Mouse (Mus musculus): ENCODE measurements around the gene Defb20. TPM values are rescaled to one million over a fixed set of nuclear protein-coding genes. Genes with fewer than 3 reads are reported as not detected.
"Not testable (repeated sequence)": the region's sequence is repeated elsewhere in the genome, so short reads cannot be mapped to it uniquely, and the experiment has no call there.

Defb20 gene
- polyA plus RNA-seq (2015; fragmentation: Nextera tagmentation; extraction: Ambion mirVana) = not detected in 2 replicates

- H3K27me3 ChIP-seq (ENCODE audit: control insufficient read depth, insufficient read depth, low read length) = no peaks in the 10 kb centered on the region
- H3K9me3 ChIP-seq (replicated peaks; ENCODE audit: control insufficient read depth, low read length) = no peaks in the 10 kb centered on the region; the same call in 1 of the 2 replicates
- no peak for ATAC-seq (replicated peaks; ENCODE audit: extremely low read depth, insufficient read depth, low FRiP score)
- no peaks in the 10 kb centered on the region for H3K36me3 ChIP-seq (ENCODE audit: control insufficient read depth, insufficient read depth)
- 48% methylated on average over 2 of the region's 2 CpGs for WGBS
- H3K4me2 ChIP-seq (ENCODE audit: low read depth, low read length) = no peak within 1 kb of the TSS
- H3K27ac ChIP-seq (ENCODE audit: low read length) = no peak within 1 kb of the TSS
- H3K4me3 ChIP-seq (ENCODE audit: low read length) = no peak within 1 kb of the TSS
- no peak within 1 kb of the TSS for H3K9ac ChIP-seq (ENCODE audit: low read length)
- no peaks in the 10 kb centered on the region for H3K4me1 ChIP-seq (ENCODE audit: control insufficient read depth, insufficient read depth, low read length)
These were observed at the start of gene Defb20 for GRCm38 (mm10) chr2:152476763-152477162. Gene Defb20, plus strand, starts transcription at chr2:152477063.

- Histone ChIP-seq H3K4me2 (ENCODE audit: low read depth, low read length) (peak overlapping the region; percentile 52), H3K9me3 (replicated peaks; ENCODE audit: control insufficient read depth, low read length) (peaks cover 3% of the 10 kb centered on the region; the same call in 1 of the 2 replicates), H3K27me3 (ENCODE audit: control insufficient read depth, insufficient read depth, low read length) (no peaks in the 10 kb centered on the region), H3K36me3 (ENCODE audit: control insufficient read depth, insufficient read depth) (no peaks in the 10 kb centered on the region), H3K4me3 (ENCODE audit: low read length) (peak overlapping the region; percentile 14; the same call in 1 of the 2 replicates), H3K9ac (ENCODE audit: low read length) (peak overlapping the region; percentile 38), H3K4me1 (ENCODE audit: control insufficient read depth, insufficient read depth, low read length) (peaks cover 6% of the 10 kb centered on the region; the same call in 1 of the 2 replicates), H3K27ac (ENCODE audit: low read length) (no peak overlapping the region)
- ATAC-seq (replicated peaks; ENCODE audit: extremely low read depth, insufficient read depth, low FRiP score) = no peak
- 17% methylated on average over 12 of the region's 12 CpGs for WGBS
These were observed 49.4 kb upstream of the Defb20 start for GRCm38 (mm10) chr2:152427493-152427892.

GRCm38 (mm10) chr2:152428481-152428880 is 48.4 kb upstream of the Defb20 start:
- not testable (repeated sequence) for H3K27me3 ChIP-seq (ENCODE audit: control insufficient read depth, insufficient read depth, low read length); H3K9me3 ChIP-seq (replicated peaks; ENCODE audit: control insufficient read depth, low read length); H3K36me3 ChIP-seq (ENCODE audit: control insufficient read depth, insufficient read depth); ATAC-seq (replicated peaks; ENCODE audit: extremely low read depth, insufficient read depth, low FRiP score); H3K4me2 ChIP-seq (ENCODE audit: low read depth, low read length); H3K9ac ChIP-seq (ENCODE audit: low read length); H3K27ac ChIP-seq (ENCODE audit: low read length); H3K4me1 ChIP-seq (ENCODE audit: control insufficient read depth, insufficient read depth, low read length); H3K4me3 ChIP-seq (ENCODE audit: low read length)
- 90% methylated on average over 2 of the region's 2 CpGs for WGBS

GRCm38 (mm10) chr2:152436405-152436901 is 40.4 kb upstream of the Defb20 start:
- 37% methylated on average over 7 of the region's 7 CpGs for WGBS
- no peaks in the 10 kb centered on the region for H3K36me3 ChIP-seq (ENCODE audit: control insufficient read depth, insufficient read depth)
- H3K4me1 ChIP-seq (ENCODE audit: control insufficient read depth, insufficient read depth, low read length) = peaks cover 18% of the 10 kb centered on the region
- no peaks in the 10 kb centered on the region for H3K9me3 ChIP-seq (replicated peaks; ENCODE audit: control insufficient read depth, low read length)
- H3K4me2 ChIP-seq (ENCODE audit: low read depth, low read length) = peak overlapping the region; percentile 77
- H3K27me3 ChIP-seq (ENCODE audit: control insufficient read depth, insufficient read depth, low read length) = no peaks in the 10 kb centered on the region
- ATAC-seq (replicated peaks; ENCODE audit: extremely low read depth, insufficient read depth, low FRiP score) = peak; percentile 88
- H3K9ac ChIP-seq (ENCODE audit: low read length) = peak overlapping the region; percentile 78
- no peak overlapping the region for H3K4me3 ChIP-seq (ENCODE audit: low read length)
- H3K27ac ChIP-seq (ENCODE audit: low read length) = peak overlapping the region; percentile 97

- H3K9me3 ChIP-seq (replicated peaks; ENCODE audit: control insufficient read depth, low read length) = no peaks in the 10 kb centered on the region
- peaks cover 18% of the 10 kb centered on the region for H3K4me1 ChIP-seq (ENCODE audit: control insufficient read depth, insufficient read depth, low read length)
- WGBS = 3% methylated on average over 23 of the region's 23 CpGs
- ATAC-seq (replicated peaks; ENCODE audit: extremely low read depth, insufficient read depth, low FRiP score) = peak; percentile 75
- H3K4me3 ChIP-seq (ENCODE audit: low read length) = peak overlapping the region; percentile 43
- H3K27me3 ChIP-seq (ENCODE audit: control insufficient read depth, insufficient read depth, low read length) = no peaks in the 10 kb centered on the region
- H3K36me3 ChIP-seq (ENCODE audit: control insufficient read depth, insufficient read depth) = no peaks in the 10 kb centered on the region
- H3K4me2 ChIP-seq (ENCODE audit: low read depth, low read length) = peak overlapping the region; percentile 77
- peak overlapping the region; percentile 97 for H3K27ac ChIP-seq (ENCODE audit: low read length)
- peak overlapping the region; percentile 78 for H3K9ac ChIP-seq (ENCODE audit: low read length)
These were observed 39.6 kb upstream of the Defb20 start for GRCm38 (mm10) chr2:152436983-152437860.

- Histone ChIP-seq H3K4me1 (ENCODE audit: control insufficient read depth, insufficient read depth, low read length) (peaks cover 18% of the 10 kb centered on the region), H3K27me3 (ENCODE audit: control insufficient read depth, insufficient read depth, low read length) (no peaks in the 10 kb centered on the region), H3K9ac (ENCODE audit: low read length) (no peak overlapping the region), H3K4me2 (ENCODE audit: low read depth, low read length) (no peak overlapping the region), H3K4me3 (ENCODE audit: low read length) (no peak overlapping the region), H3K36me3 (ENCODE audit: control insufficient read depth, insufficient read depth) (no peaks in the 10 kb centered on the region), H3K27ac (ENCODE audit: low read length) (no peak overlapping the region), H3K9me3 (replicated peaks; ENCODE audit: control insufficient read depth, low read length) (no peaks in the 10 kb centered on the region)
- 78% methylated on average over 1 of the region's 1 CpGs for WGBS
- no peak for ATAC-seq (replicated peaks; ENCODE audit: extremely low read depth, insufficient read depth, low FRiP score)
These were observed 37.9 kb upstream of the Defb20 start for GRCm38 (mm10) chr2:152438963-152439362.

- Histone ChIP-seq H3K36me3 (ENCODE audit: control insufficient read depth, insufficient read depth) (no peaks in the 10 kb centered on the region), H3K4me3 (ENCODE audit: low read length) (no peak overlapping the region), H3K9ac (ENCODE audit: low read length) (no peak overlapping the region), H3K9me3 (replicated peaks; ENCODE audit: control insufficient read depth, low read length) (no peaks in the 10 kb centered on the region), H3K27ac (ENCODE audit: low read length) (no peak overlapping the region), H3K4me1 (ENCODE audit: control insufficient read depth, insufficient read depth, low read length) (peaks cover 20% of the 10 kb centered on the region), H3K27me3 (ENCODE audit: control insufficient read depth, insufficient read depth, low read length) (no peaks in the 10 kb centered on the region), H3K4me2 (ENCODE audit: low read depth, low read length) (no peak overlapping the region)
- ATAC-seq (replicated peaks; ENCODE audit: extremely low read depth, insufficient read depth, low FRiP score) = no peak
- WGBS = 82% methylated on average over 2 of the region's 2 CpGs
These were observed 37.0 kb upstream of the Defb20 start for GRCm38 (mm10) chr2:152439833-152440232.

GRCm38 (mm10) chr2:152442322-152442721 is 34.5 kb upstream of the Defb20 start:
- Histone ChIP-seq H3K27me3 (ENCODE audit: control insufficient read depth, insufficient read depth, low read length) (no peaks in the 10 kb centered on the region), H3K9me3 (replicated peaks; ENCODE audit: control insufficient read depth, low read length) (no peaks in the 10 kb centered on the region), H3K4me1 (ENCODE audit: control insufficient read depth, insufficient read depth, low read length) (peaks cover 13% of the 10 kb centered on the region), H3K4me3 (ENCODE audit: low read length) (no peak overlapping the region), H3K9ac (ENCODE audit: low read length) (no peak overlapping the region), H3K27ac (ENCODE audit: low read length) (no peak overlapping the region), H3K4me2 (ENCODE audit: low read depth, low read length) (no peak overlapping the region), H3K36me3 (ENCODE audit: control insufficient read depth, insufficient read depth) (no peaks in the 10 kb centered on the region)
- ATAC-seq (replicated peaks; ENCODE audit: extremely low read depth, insufficient read depth, low FRiP score) = no peak
- 81% methylated on average over 4 of the region's 4 CpGs for WGBS

GRCm38 (mm10) chr2:152443281-152443680 is 33.6 kb upstream of the Defb20 start:
- no peaks in the 10 kb centered on the region for H3K9me3 ChIP-seq (replicated peaks; ENCODE audit: control insufficient read depth, low read length)
- H3K4me2 ChIP-seq (ENCODE audit: low read depth, low read length) = no peak overlapping the region
- H3K4me3 ChIP-seq (ENCODE audit: low read length) = no peak overlapping the region
- H3K9ac ChIP-seq (ENCODE audit: low read length) = no peak overlapping the region
- WGBS = 77% methylated on average over 8 of the region's 8 CpGs
- H3K27me3 ChIP-seq (ENCODE audit: control insufficient read depth, insufficient read depth, low read length) = no peaks in the 10 kb centered on the region
- no peaks in the 10 kb centered on the region for H3K36me3 ChIP-seq (ENCODE audit: control insufficient read depth, insufficient read depth)
- no peak overlapping the region for H3K27ac ChIP-seq (ENCODE audit: low read length)
- ATAC-seq (replicated peaks; ENCODE audit: extremely low read depth, insufficient read depth, low FRiP score) = no peak
- peaks cover 13% of the 10 kb centered on the region for H3K4me1 ChIP-seq (ENCODE audit: control insufficient read depth, insufficient read depth, low read length)

Measured in heart, embryonic 16.5 days (tissue).